Mouse (Mus musculus) heart, embryonic 13.5 days (tissue): ENCODE data around the gene Olfr1396. TPM values are rescaled to one million over a fixed set of nuclear protein-coding genes. Genes with fewer than 3 reads are reported as not detected.

Experiments used
- ATAC-seq: fragments of 200-750 bp; cut with Nextera tagmentation; 2 replicates; pipeline ENCODE4 v1.8.0; 2017; ENCODE audit warnings: moderate TSS enrichment; ENCODE audit not compliant: insufficient number of reproducible peaks, low FRiP score, low TSS enrichment; ENCODE audit errors: extremely low read depth
- H3K27ac ChIP-seq: fragments of 300-500 bp; sonication (generic); replicated peaks from 2 replicates; pipeline ENCODE4 v1.5.1; 2015; ENCODE audit warnings: moderate library complexity, mild to moderate bottlenecking, inconsistent platforms
- H3K27me3 ChIP-seq: fragments of 300-500 bp; sonication (generic); replicated peaks from 2 replicates; pipeline ENCODE4 v1.6.1; 2015; ENCODE audit warnings: mild to moderate bottlenecking, inconsistent platforms
- H3K36me3 ChIP-seq: fragments of 300-500 bp; sonication (generic); 2 replicates; pipeline ENCODE4 v1.6.1; 2015; ENCODE audit warnings: mild to moderate bottlenecking, inconsistent platforms
- H3K4me1 ChIP-seq: fragments of 300-500 bp; sonication (generic); 2 replicates; pipeline ENCODE4 v1.6.1; 2015; ENCODE audit warnings: inconsistent platforms
- H3K4me2 ChIP-seq: fragments of 300-500 bp; sonication (generic); 2 replicates; pipeline ENCODE4 v1.6.1; 2015; ENCODE audit warnings: inconsistent platforms, mild to moderate bottlenecking, moderate library complexity
- H3K4me3 ChIP-seq: fragments of 300-500 bp; sonication (generic); 2 replicates; pipeline ENCODE4 v1.5.1; 2015; ENCODE audit warnings: moderate library complexity, mild to moderate bottlenecking, inconsistent platforms
- H3K9ac ChIP-seq: fragments of 300-500 bp; sonication (generic); 2 replicates; pipeline ENCODE4 v1.6.1; 2015; ENCODE audit warnings: inconsistent platforms, mild to moderate bottlenecking, moderate library complexity
- H3K9me3 ChIP-seq: fragments of 300-500 bp; sonication (generic); 2 replicates; pipeline ENCODE4 v1.6.1; 2016; ENCODE audit warnings: inconsistent platforms
- WGBS: fragments of 180-500 bp; shearing (Covaris S2); methylation state at CpG from one replicate; pipeline ENCODE4 v1.1.7; 2015; ENCODE audit warnings: mixed read lengths; 5-methylcytosine and 5-hydroxymethylcytosine counted together
- polyA plus RNA-seq: library from polyadenylated mRNA; unstranded; fragments of >200 nt; fragmentation: Nextera tagmentation; extraction: Ambion mirVana; gene quantifications from 2 replicates; pipeline ENCODE4 v1.2.1, GENCODE M21; 2015

The Olfr1396 gene
- polyA plus RNA-seq, 1 experiment from 2014 or later: not detected

DNA sequence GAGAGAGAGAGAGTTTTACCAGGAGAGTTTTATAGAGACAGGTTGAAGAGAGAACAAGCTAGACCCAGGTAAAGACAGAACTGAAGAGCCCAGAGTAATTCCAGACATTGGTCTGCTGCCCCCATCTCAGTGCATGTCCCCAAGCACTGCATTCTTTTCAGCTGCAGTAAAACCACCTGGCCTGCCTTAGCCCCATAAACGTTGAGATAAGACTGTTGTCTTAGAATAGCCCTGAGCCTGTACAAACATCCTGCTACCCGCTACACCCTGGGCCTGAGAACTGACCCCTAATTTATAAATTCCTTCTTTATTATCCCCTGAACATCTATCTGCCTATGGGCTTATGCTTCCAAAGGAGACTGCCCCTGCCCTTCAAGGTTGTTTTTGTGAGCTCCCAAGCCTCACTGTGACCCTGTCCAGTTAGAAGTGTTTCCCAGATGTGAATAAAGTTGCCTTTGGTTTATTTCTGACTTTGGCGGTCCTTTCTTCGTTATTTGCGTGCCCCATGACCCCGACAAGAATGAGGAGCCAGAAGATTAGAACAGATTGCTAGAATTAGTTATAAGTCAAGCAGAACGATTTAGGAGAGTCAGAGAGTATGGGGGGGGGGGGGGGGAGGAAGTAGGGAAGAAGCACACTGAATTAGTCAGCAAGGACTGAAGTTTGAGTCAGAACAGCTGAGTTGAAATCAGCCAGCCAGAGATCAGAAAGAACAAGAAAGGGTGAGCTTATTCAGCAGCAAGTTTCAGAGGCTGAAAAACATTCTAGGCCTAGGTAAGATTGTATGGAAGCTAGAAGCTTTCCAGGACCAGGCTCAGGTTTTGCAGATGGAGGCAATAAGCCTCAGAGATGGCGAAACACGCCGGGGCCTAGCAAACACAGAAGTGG, 6.8 kb downstream of the Olfr1396 start:
- WGBS: 66% methylated on average over 10 of the region's 10 CpGs
- no peak overlapping the region for H3K9ac ChIP-seq
- no peak overlapping the region for H3K4me2 ChIP-seq

DNA sequence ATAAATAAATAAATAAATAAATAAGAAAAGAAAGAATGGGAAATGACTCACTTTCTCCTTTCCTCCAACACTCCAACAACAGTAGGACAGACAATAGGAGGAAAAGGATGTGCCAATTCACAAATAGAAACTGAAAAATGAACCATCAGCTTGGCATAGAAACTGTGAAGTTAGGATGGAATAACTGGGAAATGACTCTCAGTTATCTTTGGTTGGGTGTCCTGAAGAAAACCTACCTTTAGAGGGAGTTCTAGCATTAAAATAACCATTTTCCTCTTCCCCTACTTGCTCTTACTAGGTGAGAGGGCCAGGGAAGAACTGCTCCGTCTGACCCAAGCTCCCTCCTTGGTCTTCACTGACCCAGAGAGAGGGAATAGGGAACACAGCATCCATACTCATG, 8.9 kb downstream of the Olfr1396 start:
- no peak overlapping the region for H3K27ac ChIP-seq
- H3K4me2 ChIP-seq: no peak overlapping the region
- H3K4me3 ChIP-seq: no peak overlapping the region
- H3K27me3 ChIP-seq: 0 out of 2 replicates have a peak, but pooled peaks cover 3% of the 10 kb centered on the region
- H3K9me3 ChIP-seq: no peaks in the 10 kb centered on the region
- WGBS: 50% methylated on average over 1 of the region's 1 CpGs
- no peak for ATAC-seq
- H3K9ac ChIP-seq: no peak overlapping the region
- H3K4me1 ChIP-seq: peaks cover 5% of the 10 kb centered on the region; the same call in 1 of the 2 replicates
- H3K36me3 ChIP-seq: no peaks in the 10 kb centered on the region

More for the DNA sequence above, 6.8 kb downstream of the Olfr1396 start:
- Histone ChIP-seq H3K4me1 (peaks cover 3% of the 10 kb centered on the region; the same call in 1 of the 2 replicates), H3K27me3 (0 out of 2 replicates have a peak, but pooled peaks cover 3% of the 10 kb centered on the region), H3K36me3 (no peaks in the 10 kb centered on the region), H3K4me3 (no peak overlapping the region), H3K9me3 (no peaks in the 10 kb centered on the region), H3K27ac (no peak overlapping the region)
- ATAC-seq: no peak

DNA sequence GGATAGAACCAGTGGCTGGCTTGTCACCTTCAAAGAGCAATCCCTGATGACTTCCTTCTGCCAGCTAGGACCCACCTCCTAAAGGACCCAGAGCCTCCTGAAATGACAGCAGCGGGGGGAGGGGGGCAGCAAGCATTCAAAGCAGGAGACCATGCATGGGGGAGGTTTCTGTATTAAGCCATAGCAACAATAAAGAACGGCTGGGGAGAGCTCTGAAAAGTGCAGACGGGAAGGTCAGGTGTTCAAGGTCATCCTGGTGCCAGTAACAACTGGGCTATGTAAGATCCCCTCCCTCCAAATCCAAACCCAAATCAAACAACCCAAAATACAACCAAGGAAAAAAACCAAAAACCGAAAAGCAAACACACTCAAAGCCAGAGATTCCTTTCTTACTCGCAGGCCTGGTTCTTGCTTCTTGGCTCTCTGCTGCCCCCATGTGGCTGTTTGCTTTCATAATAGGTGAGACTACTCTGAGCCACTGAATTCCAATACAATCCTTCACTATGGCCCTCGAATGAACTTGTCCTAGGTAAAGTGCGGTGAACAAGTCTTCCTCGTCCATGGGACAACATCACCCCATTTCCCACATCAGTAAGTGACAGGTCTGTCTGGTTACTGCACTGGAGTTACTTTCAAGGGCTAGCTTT, 11.5 kb downstream of the Olfr1396 start:
- H3K27ac ChIP-seq: no peak overlapping the region; the same call in 1 of the 2 replicates
- H3K4me3 ChIP-seq: no peak overlapping the region
- peak overlapping the region; percentile 52; the same call in 1 of the 2 replicates for H3K9ac ChIP-seq
- no peak for ATAC-seq
- H3K4me1 ChIP-seq: peaks cover 5% of the 10 kb centered on the region; the same call in 1 of the 2 replicates
- WGBS: 14% methylated on average over 8 of the region's 8 CpGs
- no peaks in the 10 kb centered on the region for H3K27me3 ChIP-seq
- no peaks in the 10 kb centered on the region for H3K36me3 ChIP-seq
- H3K4me2 ChIP-seq: peak overlapping the region; percentile 46
- H3K9me3 ChIP-seq: no peaks in the 10 kb centered on the region

DNA sequence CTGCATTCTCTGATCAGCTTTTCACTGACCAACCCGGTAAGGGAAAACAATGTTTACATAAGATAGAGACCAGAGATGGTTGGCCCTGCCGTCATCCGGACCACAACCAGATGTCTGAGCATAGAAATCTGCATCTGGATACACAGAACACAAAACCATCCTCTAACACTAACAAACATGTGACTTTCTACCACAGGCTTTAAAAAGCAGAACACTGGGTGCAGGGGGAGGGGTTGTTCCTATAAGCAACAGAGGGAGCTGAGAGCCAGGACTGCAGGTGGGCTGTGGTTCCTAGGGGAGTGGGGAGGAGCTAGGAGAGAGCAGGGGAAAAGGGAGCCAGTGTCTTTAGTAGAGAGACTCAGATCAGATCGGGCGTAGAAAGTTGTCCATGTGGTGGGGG, 13.2 kb downstream of the Olfr1396 start:
- ATAC-seq: no peak

DNA sequence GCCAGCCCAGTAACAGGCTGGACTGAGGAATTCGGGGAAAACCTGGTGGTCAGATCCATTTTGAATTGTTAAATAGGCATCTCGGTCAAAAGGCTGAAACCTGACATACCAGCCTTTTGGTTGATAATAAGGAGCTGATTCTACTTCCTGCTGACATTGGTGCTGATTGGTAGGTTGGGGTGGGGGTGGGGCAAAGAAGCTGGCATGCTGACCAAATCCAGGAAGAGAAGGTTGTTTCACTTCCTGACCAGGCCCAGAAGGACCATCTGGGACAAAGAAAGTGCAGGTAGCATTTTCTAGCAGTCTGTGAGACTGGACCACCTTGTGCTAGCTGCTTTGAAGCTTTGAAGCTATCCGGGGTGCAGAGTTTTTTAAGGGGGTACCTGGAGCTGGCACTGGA, 14.3 kb downstream of the Olfr1396 start:
- no peaks in the 10 kb centered on the region for H3K36me3 ChIP-seq
- no peaks in the 10 kb centered on the region for H3K27me3 ChIP-seq
- H3K4me1 ChIP-seq: peaks cover 5% of the 10 kb centered on the region; the same call in 1 of the 2 replicates
- H3K4me2 ChIP-seq: no peak overlapping the region
- 67% methylated on average over 3 of the region's 3 CpGs for WGBS
- H3K9ac ChIP-seq: no peak overlapping the region
- H3K9me3 ChIP-seq: no peaks in the 10 kb centered on the region
- H3K4me3 ChIP-seq: no peak overlapping the region
- no peak overlapping the region for H3K27ac ChIP-seq
- ATAC-seq: no peak

More for the DNA sequence above, 13.2 kb downstream of the Olfr1396 start:
- no peak overlapping the region for H3K9ac ChIP-seq
- H3K27ac ChIP-seq: no peak overlapping the region
- no peak overlapping the region for H3K4me2 ChIP-seq
- no peaks in the 10 kb centered on the region for H3K9me3 ChIP-seq
- H3K36me3 ChIP-seq: no peaks in the 10 kb centered on the region
- H3K4me1 ChIP-seq: peaks cover 5% of the 10 kb centered on the region; the same call in 1 of the 2 replicates
- H3K27me3 ChIP-seq: no peaks in the 10 kb centered on the region
- 31% methylated on average over 5 of the region's 5 CpGs for WGBS
- H3K4me3 ChIP-seq: no peak overlapping the region

DNA sequence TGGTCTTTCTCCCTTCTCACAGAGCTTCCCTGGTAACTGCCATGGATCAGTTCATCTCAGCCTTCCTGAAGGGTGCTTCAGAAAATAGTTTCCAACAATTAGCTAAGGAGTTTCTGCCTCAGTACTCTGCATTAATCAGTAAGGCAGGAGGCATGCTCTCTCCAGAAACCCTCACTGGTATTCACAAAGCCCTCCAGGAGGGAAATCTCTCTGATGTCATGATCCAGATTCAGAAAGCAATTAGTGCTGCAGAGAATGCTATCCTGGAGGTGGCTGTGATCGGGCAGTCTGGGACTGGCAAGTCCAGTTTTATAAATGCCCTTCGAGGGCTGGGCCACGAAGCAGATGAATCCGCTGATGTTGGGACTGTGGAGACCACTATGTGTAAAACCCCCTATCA, 19.3 kb downstream of the Olfr1396 start:
- Histone ChIP-seq H3K4me3 (no peak overlapping the region), H3K36me3 (no peaks in the 10 kb centered on the region), H3K4me1 (no peaks in the 10 kb centered on the region), H3K9ac (no peak overlapping the region), H3K27me3 (no peaks in the 10 kb centered on the region), H3K9me3 (no peaks in the 10 kb centered on the region), H3K27ac (no peak overlapping the region), H3K4me2 (no peak overlapping the region)
- 84% methylated on average over 4 of the region's 4 CpGs for WGBS
- ATAC-seq: no peak

DNA sequence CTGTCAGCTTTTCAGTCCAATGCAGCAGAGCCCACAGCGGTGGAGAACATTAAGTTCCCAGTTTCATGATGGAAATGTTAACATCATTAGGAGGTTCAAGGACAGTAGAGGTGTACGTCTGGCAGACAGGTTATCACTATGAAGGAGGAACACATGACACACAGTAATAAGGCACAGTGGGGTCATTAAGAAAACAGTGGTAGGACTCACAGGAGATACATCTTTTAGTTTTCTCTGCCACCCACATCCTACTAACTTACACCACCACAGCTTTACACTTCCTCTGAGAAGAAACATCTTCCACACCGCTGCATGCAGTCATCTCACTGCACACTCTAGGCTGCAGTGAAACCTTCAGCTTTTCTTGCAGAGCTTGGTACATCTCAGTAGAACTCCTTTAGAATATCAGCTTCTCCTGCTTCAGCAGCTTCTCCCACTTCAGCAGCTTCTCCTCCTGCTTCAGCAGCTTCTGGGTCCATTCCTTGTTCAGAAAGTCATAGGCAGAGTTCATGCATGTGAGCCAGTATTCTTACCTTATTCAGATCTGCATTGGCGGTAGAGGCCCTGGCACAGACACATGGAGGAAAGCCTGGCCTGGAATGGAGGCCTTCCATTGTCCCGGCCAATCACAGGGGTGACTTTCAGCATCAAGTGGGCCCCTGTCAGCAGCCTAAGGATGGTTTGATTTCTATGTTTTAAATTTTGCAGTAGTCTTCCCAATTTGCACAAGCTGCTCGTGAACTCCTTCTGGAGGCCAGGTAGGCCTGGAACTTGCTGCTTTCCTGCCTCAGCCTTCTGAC, 20.6 kb downstream of the Olfr1396 start:
- no peak for ATAC-seq

DNA sequence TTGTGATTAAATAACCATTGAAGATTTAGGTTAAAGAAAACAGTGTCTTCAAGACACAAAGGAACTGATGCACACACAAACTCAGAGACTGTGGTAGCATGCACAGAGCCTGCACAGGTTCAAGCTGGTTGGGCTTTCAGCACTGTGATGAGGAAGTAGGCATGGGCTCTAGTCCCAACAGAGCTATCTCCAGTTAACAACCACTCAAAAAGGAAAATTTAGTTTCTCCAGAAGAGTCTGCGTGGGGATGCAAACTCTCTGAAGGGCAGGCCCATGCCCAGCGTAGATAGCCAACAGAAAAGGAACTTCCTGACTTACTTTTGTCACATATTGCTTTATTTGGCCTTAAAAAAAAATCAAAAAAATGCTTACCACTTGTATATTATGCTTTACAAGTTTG, 21.9 kb downstream of the Olfr1396 start:
- Histone ChIP-seq H3K27ac (no peak overlapping the region), H3K9me3 (no peaks in the 10 kb centered on the region), H3K4me1 (peaks cover 7% of the 10 kb centered on the region), H3K4me2 (no peak overlapping the region), H3K4me3 (no peak overlapping the region), H3K36me3 (no peaks in the 10 kb centered on the region), H3K9ac (no peak overlapping the region), H3K27me3 (no peaks in the 10 kb centered on the region)
- WGBS: 61% methylated on average over 2 of the region's 2 CpGs
- ATAC-seq: no peak

More for the DNA sequence above, 20.6 kb downstream of the Olfr1396 start:
- Histone ChIP-seq H3K36me3 (no peaks in the 10 kb centered on the region), H3K27me3 (no peaks in the 10 kb centered on the region), H3K4me1 (no peaks in the 10 kb centered on the region), H3K4me3 (no peak overlapping the region), H3K27ac (no peak overlapping the region), H3K4me2 (no peak overlapping the region), H3K9ac (no peak overlapping the region), H3K9me3 (no peaks in the 10 kb centered on the region)
- 76% methylated on average over 6 of the region's 6 CpGs for WGBS

DNA sequence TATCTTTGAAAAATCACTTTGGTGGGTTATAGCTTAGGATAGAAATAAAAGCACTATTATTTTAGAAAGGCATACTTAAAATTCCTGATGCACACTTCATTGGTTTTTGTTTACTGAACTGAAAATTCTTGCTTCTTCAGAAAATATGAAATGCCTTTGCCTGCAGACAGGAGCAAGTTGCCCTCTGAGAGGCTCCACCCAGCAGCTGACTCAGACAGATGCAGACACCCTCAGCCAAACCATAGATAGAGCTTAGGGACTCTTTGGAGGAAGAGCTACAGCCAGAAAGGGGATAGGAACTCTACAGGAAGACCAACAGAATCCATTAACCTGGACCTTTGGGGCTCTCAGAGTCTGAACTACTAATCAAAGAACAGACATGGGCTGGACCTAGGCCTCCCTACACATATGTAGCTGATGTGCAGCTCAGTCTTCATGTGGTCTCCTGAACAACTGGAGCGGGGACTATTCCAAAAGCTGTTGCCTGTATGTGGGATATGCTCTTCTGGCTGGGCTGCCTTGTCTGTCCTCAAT, 22.6 kb downstream of the Olfr1396 start:
- Histone ChIP-seq H3K9ac (no peak overlapping the region), H3K4me3 (no peak overlapping the region), H3K27ac (no peak overlapping the region), H3K36me3 (no peaks in the 10 kb centered on the region), H3K9me3 (no peaks in the 10 kb centered on the region), H3K4me2 (no peak overlapping the region), H3K4me1 (peaks cover 8% of the 10 kb centered on the region), H3K27me3 (no peaks in the 10 kb centered on the region)
- WGBS: 93% methylated on average over 1 of the region's 1 CpGs
- no peak for ATAC-seq

DNA sequence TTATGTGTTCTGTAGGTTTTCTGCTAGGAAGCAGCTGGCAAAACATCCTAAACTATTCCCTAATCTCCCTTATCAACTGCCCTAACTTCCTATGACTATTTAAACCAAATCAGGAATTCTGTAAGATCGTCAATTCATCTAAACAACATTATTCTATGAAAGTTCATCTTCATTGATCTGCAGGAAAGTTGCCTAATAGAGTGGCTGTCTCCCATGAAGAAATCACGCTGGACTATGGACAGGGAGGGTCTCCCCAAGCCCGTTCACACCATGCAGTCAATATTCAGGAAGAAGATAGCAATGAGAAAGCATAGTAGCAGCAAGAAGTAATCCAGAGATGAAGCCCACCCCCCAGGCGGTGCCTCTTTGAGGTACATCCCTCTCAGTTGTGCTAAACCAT, 23.5 kb downstream of the Olfr1396 start:
- Histone ChIP-seq H3K4me1 (peaks cover 8% of the 10 kb centered on the region), H3K27ac (no peak overlapping the region), H3K4me2 (no peak overlapping the region), H3K27me3 (no peaks in the 10 kb centered on the region), H3K9ac (no peak overlapping the region), H3K36me3 (no peaks in the 10 kb centered on the region), H3K4me3 (no peak overlapping the region), H3K9me3 (no peaks in the 10 kb centered on the region)
- 61% methylated on average over 4 of the region's 4 CpGs for WGBS
- no peak for ATAC-seq

DNA sequence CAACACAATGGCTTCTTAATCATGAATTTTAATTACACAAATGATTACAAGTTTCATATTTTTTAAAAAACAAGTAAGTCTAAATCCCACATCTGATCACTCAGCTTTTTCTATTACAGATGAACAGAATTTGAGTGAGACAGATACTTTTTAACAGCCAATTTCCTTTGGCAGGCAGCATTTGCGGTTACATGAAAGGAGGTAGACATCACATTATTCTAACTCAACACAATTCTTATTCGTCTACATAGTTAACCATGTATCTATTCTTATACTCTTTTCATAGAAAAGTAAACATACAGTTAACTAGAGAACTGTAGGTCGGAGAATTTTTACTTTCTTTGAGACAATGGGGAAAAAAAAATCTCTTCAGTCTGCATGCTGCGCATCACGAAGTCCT, 24.1 kb downstream of the Olfr1396 start:
- no peaks in the 10 kb centered on the region for H3K27me3 ChIP-seq
- 81% methylated on average over 5 of the region's 5 CpGs for WGBS
- H3K4me1 ChIP-seq: peaks cover 8% of the 10 kb centered on the region
- no peaks in the 10 kb centered on the region for H3K36me3 ChIP-seq
- no peak overlapping the region for H3K4me3 ChIP-seq
- no peak overlapping the region for H3K27ac ChIP-seq
- ATAC-seq: no peak
- H3K9ac ChIP-seq: no peak overlapping the region
- H3K4me2 ChIP-seq: no peak overlapping the region
- H3K9me3 ChIP-seq: no peaks in the 10 kb centered on the region
